Mouse (Mus musculus) forebrain, postnatal 0 days (tissue): Measurements from ENCODE around the gene Gm973. TPM values are rescaled to one million over a fixed set of nuclear protein-coding genes. Genes with fewer than 3 reads are reported as not detected.

Source experiments
- ATAC-seq: fragments of 200-750 bp; cut with Nextera tagmentation; 2 replicates; pipeline ENCODE4 v1.8.0; 2017; ENCODE audit warnings: mild to moderate bottlenecking, moderate library complexity
- DNase-seq: peaks from one replicate; pipeline ENCODE4 v3.0.0-alpha.2; 2015
- H3K27ac ChIP-seq: fragments of 300-500 bp; sonication (generic); 2 replicates; pipeline ENCODE4 v1.5.1; 2014; ENCODE audit warnings: low read depth, mild to moderate bottlenecking, antibody characterized with exemption, low read length, moderate library complexity, mixed read lengths
- H3K27me3 ChIP-seq: fragments of 300-500 bp; sonication (generic); 2 replicates; pipeline ENCODE4 v1.6.1; 2014; ENCODE audit warnings: mild to moderate bottlenecking, low read length, mixed read lengths; ENCODE audit not compliant: insufficient read depth
- H3K36me3 ChIP-seq: fragments of 300-500 bp; sonication (generic); 2 replicates; pipeline ENCODE4 v1.6.1; 2014; ENCODE audit warnings: mild to moderate bottlenecking, moderate library complexity; ENCODE audit not compliant: insufficient read depth
- H3K4me1 ChIP-seq: fragments of 300-500 bp; sonication (generic); 2 replicates; pipeline ENCODE4 v1.6.1; 2014; ENCODE audit warnings: antibody characterized with exemption; ENCODE audit not compliant: insufficient read depth
- H3K4me2 ChIP-seq: fragments of 300-500 bp; sonication (generic); 2 replicates; pipeline ENCODE4 v1.6.1; 2014; ENCODE audit warnings: low read depth, mild to moderate bottlenecking, moderate library complexity
- H3K4me3 ChIP-seq: fragments of 300-500 bp; sonication (generic); 2 replicates; pipeline ENCODE4 v1.5.1; 2014; ENCODE audit warnings: low read depth, low read length, mixed read lengths
- H3K9ac ChIP-seq: fragments of 300-500 bp; sonication (generic); 2 replicates; pipeline ENCODE4 v1.6.1; 2014; ENCODE audit warnings: mild to moderate bottlenecking
- H3K9me3 ChIP-seq: fragments of 300-500 bp; sonication (generic); 2 replicates; pipeline ENCODE4 v1.6.1; 2016; ENCODE audit warnings: low read length
- CTCF ChIP-seq: sonication (generic); IDR thresholded peaks from 2 replicates; pipeline ENCODE4 v1.5.1; 2016; ENCODE audit warnings: antibody characterized with exemption, control low read depth, low read depth
- WGBS: fragments of 180-500 bp; shearing (Covaris S2); extraction: QIAGEN DNeasy Blood & Tissue Kit; methylation state at CpG from one replicate; pipeline ENCODE4 v1.1.7; 2014; 5-methylcytosine and 5-hydroxymethylcytosine counted together
- polyA plus RNA-seq: library from polyadenylated mRNA; unstranded; fragments of >200 nt; fragmentation: Nextera tagmentation; extraction: Ambion mirVana; gene quantifications from 2 replicates; pipeline ENCODE4 v1.2.1, GENCODE M21; 2015
- total RNA-seq: library from RNA; depleted of rRNA; stranded (reverse); fragments of >200 nt; gene quantifications from 2 replicates; pipeline ENCODE4 v1.2.3, GENCODE M21; 2014

Gene Gm973
- total and polyA plus RNA-seq, 2 experiments from 2014 or later, result 5.4 to 13.8 TPM

DNA sequence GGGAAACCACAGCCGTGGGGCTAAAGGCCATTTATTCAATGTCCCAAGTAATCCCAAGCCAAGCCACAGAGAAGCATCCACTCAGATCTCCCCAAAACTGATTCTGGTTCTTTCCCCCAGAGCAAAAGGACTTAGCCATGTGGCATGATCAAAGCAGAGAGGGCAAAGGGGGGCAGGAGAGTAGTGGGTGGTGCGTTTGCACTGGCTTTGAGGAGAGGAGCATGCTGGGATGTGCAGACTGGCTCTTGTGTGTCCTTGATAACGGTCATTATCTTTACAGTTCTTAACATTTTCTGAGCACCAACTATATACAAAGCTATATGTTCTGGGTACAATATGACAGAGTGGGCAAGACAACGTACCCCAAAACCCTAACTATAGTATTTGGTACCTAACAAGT lies 23.6 kb upstream of the Gm973 start:
- TF ChIP-seq CTCF, result no peak
- Histone ChIP-seq H3K27ac (no peak overlapping the region), H3K9ac (no peak overlapping the region), H3K4me2 (no peak overlapping the region), H3K27me3 (no peaks in the 10 kb centered on the region), H3K4me3 (no peak overlapping the region), H3K36me3 (no peaks in the 10 kb centered on the region), H3K4me1 (no peaks in the 10 kb centered on the region), H3K9me3 (no peaks in the 10 kb centered on the region)
- WGBS, result 62% methylated on average over 4 of the region's 4 CpGs
- DNase-seq, result no peak
- no peak for ATAC-seq

DNA sequence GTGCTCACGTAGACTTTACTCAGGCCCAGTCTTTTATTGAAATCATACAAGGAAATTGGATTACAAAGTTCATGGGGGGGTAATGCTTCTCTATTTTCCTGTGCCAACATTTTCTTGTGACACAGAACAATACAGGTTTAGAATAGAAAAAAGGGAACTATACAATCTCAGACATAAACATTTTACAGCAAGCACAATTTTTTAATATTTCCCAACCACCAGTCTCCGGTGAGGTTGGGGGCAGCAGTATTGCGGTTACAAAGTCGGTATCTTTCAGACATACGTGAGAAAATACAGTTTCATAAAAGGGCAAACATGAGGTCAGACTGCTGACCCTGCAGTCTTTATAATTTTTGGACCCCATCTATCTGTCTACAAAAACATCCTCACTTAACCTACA lies 20.1 kb upstream of the Gm973 start:
- 97% methylated on average over 5 of the region's 5 CpGs for WGBS
- no peaks in the 10 kb centered on the region for H3K4me1 ChIP-seq
- no peaks in the 10 kb centered on the region for H3K36me3 ChIP-seq
- H3K4me3 ChIP-seq, result no peak overlapping the region
- H3K27me3 ChIP-seq, result no peaks in the 10 kb centered on the region
- no peaks in the 10 kb centered on the region for H3K9me3 ChIP-seq
- no peak overlapping the region for H3K4me2 ChIP-seq
- no peak for ATAC-seq
- no peak for TF ChIP-seq CTCF
- H3K27ac ChIP-seq, result no peak overlapping the region
- no peak for DNase-seq
- no peak overlapping the region for H3K9ac ChIP-seq

DNA sequence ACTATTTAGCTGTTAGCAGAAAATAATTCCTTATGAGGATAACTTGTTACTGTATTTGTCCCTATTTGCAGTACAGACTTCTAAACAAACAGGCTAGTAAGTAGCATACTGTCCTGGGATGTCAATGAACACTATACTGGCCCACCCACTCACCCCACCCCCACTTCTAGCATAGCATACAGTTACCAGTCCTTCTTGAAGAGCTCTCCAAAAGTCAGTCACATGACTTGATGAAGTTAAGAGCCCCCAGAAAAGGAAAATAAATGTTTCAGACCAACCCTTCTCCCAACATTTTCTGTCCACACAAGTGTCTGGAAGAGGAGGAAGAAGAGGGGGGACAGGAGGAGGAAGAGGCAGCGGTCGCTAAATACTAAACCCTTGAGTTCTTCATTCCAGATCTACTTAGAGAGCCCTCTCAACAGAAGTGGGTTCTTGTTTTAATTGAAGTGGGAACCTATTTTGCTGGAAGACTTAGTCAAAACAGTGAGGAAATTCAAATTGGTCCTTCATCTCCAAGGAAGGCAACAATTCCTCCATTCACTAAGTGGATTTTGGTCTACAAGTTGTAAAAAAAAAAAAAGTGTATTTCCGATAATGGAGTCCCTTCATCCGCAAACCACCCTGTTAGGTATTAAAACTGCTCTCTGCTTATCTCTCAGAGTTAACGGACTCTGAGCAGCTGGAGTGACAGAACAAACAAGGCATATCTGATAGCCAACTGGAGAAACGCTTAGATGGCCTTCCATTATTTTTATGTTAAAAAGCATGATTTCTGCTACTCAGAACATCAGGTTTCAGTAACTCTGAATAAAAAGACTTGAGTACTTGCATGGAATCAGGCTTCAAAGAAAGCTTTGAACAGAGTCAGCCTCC lies 18.1 kb upstream of the Gm973 start:
- Histone ChIP-seq H3K9me3 (no peaks in the 10 kb centered on the region), H3K9ac (no peak overlapping the region), H3K4me3 (no peak overlapping the region), H3K27me3 (no peaks in the 10 kb centered on the region), H3K27ac (no peak overlapping the region), H3K4me2 (no peak overlapping the region), H3K4me1 (no peaks in the 10 kb centered on the region), H3K36me3 (no peaks in the 10 kb centered on the region)
- WGBS, result 63% methylated on average over 6 of the region's 6 CpGs
- ATAC-seq (no peak), DNase-seq (no peak)
- no peak for TF ChIP-seq CTCF

DNA sequence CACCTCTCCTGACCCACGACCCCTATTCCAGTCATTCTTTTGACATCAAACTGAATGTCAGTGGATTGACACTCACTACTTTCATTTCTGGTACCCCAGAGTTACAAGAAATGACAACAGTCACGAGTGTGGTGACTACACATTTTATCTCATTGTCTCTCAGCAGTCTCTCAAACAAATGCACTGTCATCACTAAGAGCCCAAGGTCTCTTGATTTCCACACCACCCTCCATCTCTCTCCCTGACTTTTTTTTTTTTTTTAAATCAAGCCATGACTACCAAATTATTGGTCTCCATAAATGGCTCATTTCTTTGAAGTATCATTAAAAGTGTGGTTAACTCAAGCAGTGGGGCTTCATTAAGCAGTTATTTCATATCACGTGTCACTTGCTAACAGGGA lies 16.7 kb upstream of the Gm973 start:
- Histone ChIP-seq H3K4me1 (no peaks in the 10 kb centered on the region), H3K27me3 (no peaks in the 10 kb centered on the region), H3K9ac (no peak overlapping the region), H3K36me3 (no peaks in the 10 kb centered on the region), H3K27ac (no peak overlapping the region), H3K9me3 (no peaks in the 10 kb centered on the region), H3K4me3 (no peak overlapping the region), H3K4me2 (no peak overlapping the region)
- 74% methylated on average over 3 of the region's 3 CpGs for WGBS
- no peak for TF ChIP-seq CTCF
- DNase-seq (no peak), ATAC-seq (no peak)

- H3K4me2 ChIP-seq, result no peak overlapping the region
- H3K4me1 ChIP-seq, result no peaks in the 10 kb centered on the region
- no peak overlapping the region for H3K9ac ChIP-seq
- H3K36me3 ChIP-seq, result no peaks in the 10 kb centered on the region
- H3K27me3 ChIP-seq, result no peaks in the 10 kb centered on the region
- no peak for TF ChIP-seq CTCF
- no peak overlapping the region for H3K4me3 ChIP-seq
- H3K27ac ChIP-seq, result no peak overlapping the region
- no peaks in the 10 kb centered on the region for H3K9me3 ChIP-seq
- DNase-seq (no peak), ATAC-seq (no peak)
- 74% methylated on average over 2 of the region's 2 CpGs for WGBS
Observed at GRCm38 (mm10) chr1:59502355-59502754, 13.7 kb upstream of the Gm973 start.

DNA sequence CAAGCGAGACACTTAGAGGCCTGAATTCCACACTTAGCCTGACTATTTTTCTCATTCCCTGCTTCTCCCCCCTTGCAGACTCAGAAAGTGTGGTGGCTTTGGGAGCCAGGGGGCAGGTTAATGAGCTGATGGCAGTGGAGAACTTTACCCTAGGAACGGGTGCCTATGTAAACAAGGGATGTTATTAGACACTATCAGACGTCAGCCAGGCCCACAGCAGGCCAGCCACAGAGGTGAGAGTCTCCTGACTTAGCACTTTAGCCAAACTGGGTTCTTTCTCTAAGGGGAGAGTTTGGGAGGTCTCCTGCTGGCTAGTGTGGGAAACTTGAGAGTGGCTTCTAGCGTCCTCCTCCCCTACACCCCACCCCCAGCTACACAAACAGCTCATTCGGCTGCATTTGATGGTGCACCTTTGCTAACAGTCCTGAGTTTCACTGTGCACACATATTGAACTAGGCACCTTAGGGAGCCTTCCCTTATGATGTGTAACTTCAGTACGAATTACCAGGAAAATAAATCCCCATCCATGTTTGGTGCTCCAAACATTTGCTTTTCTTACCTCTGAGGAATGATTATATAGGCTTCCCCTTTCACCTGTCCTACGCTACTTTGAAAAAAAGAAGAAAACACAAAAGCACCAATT lies 12.3 kb upstream of the Gm973 start:
- Histone ChIP-seq H3K27ac (no peak overlapping the region), H3K9ac (no peak overlapping the region), H3K9me3 (no peaks in the 10 kb centered on the region), H3K4me1 (no peaks in the 10 kb centered on the region), H3K4me3 (no peak overlapping the region), H3K36me3 (no peaks in the 10 kb centered on the region), H3K4me2 (no peak overlapping the region), H3K27me3 (no peaks in the 10 kb centered on the region)
- ATAC-seq (no peak), DNase-seq (no peak)
- WGBS, result 59% methylated on average over 7 of the region's 7 CpGs
- TF ChIP-seq CTCF, result no peak

- no peak for ATAC-seq
- H3K4me3 ChIP-seq, result no peak overlapping the region
- H3K9ac ChIP-seq, result no peak overlapping the region
- no peak for DNase-seq
- no peaks in the 10 kb centered on the region for H3K36me3 ChIP-seq
- H3K27ac ChIP-seq, result no peak overlapping the region
- H3K4me1 ChIP-seq, result no peaks in the 10 kb centered on the region
- H3K27me3 ChIP-seq, result no peaks in the 10 kb centered on the region
- WGBS, result 77% methylated on average over 2 of the region's 2 CpGs
- no peaks in the 10 kb centered on the region for H3K9me3 ChIP-seq
- H3K4me2 ChIP-seq, result no peak overlapping the region
- TF ChIP-seq CTCF, result no peak
Observed at GRCm38 (mm10) chr1:59504302-59504700, 11.8 kb upstream of the Gm973 start.
